Mouse (Mus musculus) brain, embryonic 14.5 days (tissue): ENCODE measurements around the gene Tnfrsf1a.

Source experiments
- CTCF ChIP-seq: fragments of 200-500 bp; IDR thresholded peaks from 2 replicates; pipeline ENCODE4 v1.5.1; 2012; ENCODE audit warnings: inconsistent platforms, mild to moderate bottlenecking, moderate library complexity, borderline replicate concordance; ENCODE audit not compliant: insufficient read depth, insufficient read length; ENCODE audit errors: extremely low read depth
- POLR2A ChIP-seq: fragments of 200-500 bp; IDR thresholded peaks from 2 replicates; pipeline ENCODE4 v1.6.1; 2012; ENCODE audit warnings: mild to moderate bottlenecking, inconsistent platforms, borderline replicate concordance; ENCODE audit not compliant: poor library complexity, insufficient read depth, insufficient read length, severe bottlenecking; ENCODE audit errors: extremely low read depth

GRCm38 (mm10) chr6:125407657-125408056 is 58.5 kb downstream of the Tnfrsf1a start:
- TF ChIP-seq CTCF, result no peak
- TF ChIP-seq POLR2A, result no peak
